Mouse (Mus musculus) C2C12 (cell line): ENCODE measurements around the gene Itch. TPM values are rescaled to one million over a fixed set of nuclear protein-coding genes. Genes with fewer than 3 reads are reported as not detected.
"Not testable (repeated sequence)": the region's sequence is repeated elsewhere in the genome, so short reads cannot be mapped to it uniquely, and the experiment has no call there.

ENCODE experiments used
- H3K27me3 ChIP-seq: one replicate; pipeline ENCODE4 v1.6.1; 2011; ENCODE audit not compliant: control insufficient read depth, insufficient read depth, insufficient read length
- H3K36me3 ChIP-seq: one replicate; pipeline ENCODE4 v1.6.1; 2011; ENCODE audit not compliant: control insufficient read depth, insufficient read depth
- H3K4me3 ChIP-seq: one replicate; pipeline ENCODE4 v1.5.1; 2011; ENCODE audit warnings: mild to moderate bottlenecking, control low read depth; ENCODE audit not compliant: poor library complexity, insufficient read depth, severe bottlenecking
- H3K79me2 ChIP-seq: one replicate; pipeline ENCODE4 v1.6.1; 2011; ENCODE audit not compliant: control insufficient read depth, insufficient read depth
- H3K79me3 ChIP-seq: one replicate; pipeline ENCODE4 v1.6.1; 2011; ENCODE audit warnings: low read depth, control low read depth
- H3ac ChIP-seq: one replicate; pipeline ENCODE3; 2011; ENCODE audit warnings: low read depth; ENCODE audit not compliant: control insufficient read depth, insufficient read length
- CEBPB ChIP-seq: IDR thresholded peaks from one replicate; pipeline ENCODE4 v1.6.1; 2011; ENCODE audit warnings: low read depth, mild to moderate bottlenecking, control low read depth, moderate library complexity
- CTCF ChIP-seq: IDR thresholded peaks from one replicate; pipeline ENCODE4 v1.5.1; 2011; ENCODE audit not compliant: control insufficient read depth, insufficient read depth, insufficient read length
- FOSL1 ChIP-seq: IDR thresholded peaks from one replicate; pipeline ENCODE4 v1.8.0; 2011; ENCODE audit warnings: mild to moderate bottlenecking, low read length; ENCODE audit not compliant: poor library complexity, insufficient read depth, severe bottlenecking
- MAX ChIP-seq: IDR thresholded peaks from one replicate; pipeline ENCODE4 v1.6.1; 2011; ENCODE audit warnings: mild to moderate bottlenecking, control low read depth
- MYOD1 ChIP-seq: IDR thresholded peaks from one replicate; pipeline ENCODE4 v1.6.1; 2011; ENCODE audit warnings: low read depth; ENCODE audit not compliant: control insufficient read depth, insufficient read length
- MYOG ChIP-seq: IDR thresholded peaks from one replicate; pipeline ENCODE4 v1.6.1; 2011; ENCODE audit not compliant: control insufficient read depth, insufficient read length; ENCODE audit errors: extremely low read depth
- USF1 ChIP-seq: IDR thresholded peaks from one replicate; pipeline ENCODE4 v1.6.1; 2011; ENCODE audit warnings: low read depth, mild to moderate bottlenecking, control low read depth, moderate library complexity
- polyA plus RNA-seq: library from polyadenylated mRNA; unstranded; fragments of >200 nt; fragmentation: generic; extraction: Trizol; gene quantifications from one replicate; pipeline ENCODE4 v1.2.1, GENCODE M21; 2012; ENCODE audit warnings: missing spikeins

Itch gene
- polyA plus RNA-seq, 1 experiment = 7.9 TPM

DNA sequence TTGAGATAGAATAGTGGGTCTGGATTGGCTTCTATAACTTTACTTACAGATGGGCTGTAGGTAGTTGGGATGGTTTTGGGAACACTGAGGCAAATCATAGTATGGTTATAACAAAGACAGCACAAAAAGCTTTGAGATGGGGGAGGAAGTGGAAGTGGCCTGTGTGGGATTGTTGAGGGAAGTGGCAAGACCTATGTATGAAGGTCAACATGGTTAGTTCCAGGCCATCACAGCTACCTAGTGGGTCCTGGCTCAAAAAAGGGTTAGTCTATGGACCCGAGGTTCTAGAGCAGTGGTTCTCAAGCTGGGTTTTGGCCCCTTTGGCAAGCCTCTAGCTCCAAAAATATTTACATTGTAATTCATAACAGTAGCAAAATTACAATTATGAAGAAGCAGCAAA is 2.2 kb downstream of the Itch start:
- H3K79me2 ChIP-seq = peaks cover 47% of the 10 kb centered on the region
- no peak overlapping the region for H3K4me3 ChIP-seq
- H3ac ChIP-seq = no peak overlapping the region
- no peaks in the 10 kb centered on the region for H3K27me3 ChIP-seq
- H3K79me3 ChIP-seq = peaks cover 29% of the 10 kb centered on the region
- TF ChIP-seq MYOD1 (no peak), CTCF (no peak), MYOG (no peak), USF1 (no peak), MAX (no peak), CEBPB (no peak), FOSL1 (no peak)
- H3K36me3 ChIP-seq = peaks cover 27% of the 10 kb centered on the region

DNA sequence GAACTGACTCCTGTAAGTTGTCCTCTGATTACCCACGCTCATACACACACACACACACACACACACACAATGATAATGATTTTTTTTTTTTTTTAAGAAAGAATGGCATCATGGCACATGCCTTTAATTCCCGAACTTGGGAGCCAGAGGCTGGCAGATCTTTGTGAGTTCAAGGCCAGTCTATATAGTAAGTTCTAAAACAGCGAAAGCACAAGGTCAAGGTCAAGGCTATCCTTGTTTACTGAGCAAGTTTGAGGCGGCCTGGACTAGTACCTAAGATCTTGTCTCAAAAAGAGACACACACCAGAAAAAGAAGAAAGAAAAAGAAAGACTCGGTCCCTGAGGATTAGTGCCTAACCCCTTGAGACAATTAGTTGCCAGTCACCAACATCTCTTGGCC is 7.7 kb downstream of the Itch start:
- TF ChIP-seq CEBPB = no peak
- TF ChIP-seq MYOG = no peak
- no peak for TF ChIP-seq USF1
- TF ChIP-seq FOSL1 = no peak
- TF ChIP-seq MAX = no peak
- TF ChIP-seq MYOD1 = no peak
- H3K79me3 ChIP-seq = peaks cover 12% of the 10 kb centered on the region
- H3K79me2 ChIP-seq = peaks cover 41% of the 10 kb centered on the region
- H3K4me3 ChIP-seq = no peak overlapping the region
- no peak overlapping the region for H3ac ChIP-seq
- peaks cover 73% of the 10 kb centered on the region for H3K36me3 ChIP-seq
- no peaks in the 10 kb centered on the region for H3K27me3 ChIP-seq

DNA sequence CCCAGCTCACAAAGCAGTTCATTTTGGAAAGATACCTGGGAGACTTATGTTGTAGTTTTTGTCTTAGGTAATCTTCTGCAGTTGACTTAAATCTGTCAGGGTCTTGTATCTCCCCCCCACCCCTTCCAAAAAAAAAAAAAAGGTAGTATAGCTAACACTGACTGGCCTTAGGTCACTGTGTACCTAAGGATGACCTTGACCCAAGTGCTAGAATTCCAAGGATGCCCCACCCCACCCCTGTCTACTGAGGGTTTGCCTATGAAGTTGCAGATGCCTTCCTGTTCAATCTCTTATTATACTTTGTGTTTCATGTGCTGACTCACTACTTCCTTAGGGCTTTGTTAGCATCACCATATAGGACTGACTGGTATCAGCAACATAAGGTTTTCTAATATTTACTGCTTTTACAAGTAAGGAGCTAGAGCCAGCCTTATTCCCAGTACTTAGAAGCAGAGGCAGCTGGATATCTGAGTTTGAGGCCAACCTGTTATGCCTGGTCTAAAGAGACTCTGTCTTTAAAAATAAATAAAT is 8.8 kb downstream of the Itch start:
- TF ChIP-seq MYOG (no peak), MAX (no peak), FOSL1 (no peak), CEBPB (no peak), USF1 (no peak), MYOD1 (no peak), CTCF (no peak)
- Histone ChIP-seq H3K4me3 (no peak overlapping the region), H3K36me3 (peaks cover 84% of the 10 kb centered on the region), H3K27me3 (no peaks in the 10 kb centered on the region), H3K79me2 (peaks cover 30% of the 10 kb centered on the region), H3K79me3 (peaks cover 6% of the 10 kb centered on the region), H3ac (no peak overlapping the region)

DNA sequence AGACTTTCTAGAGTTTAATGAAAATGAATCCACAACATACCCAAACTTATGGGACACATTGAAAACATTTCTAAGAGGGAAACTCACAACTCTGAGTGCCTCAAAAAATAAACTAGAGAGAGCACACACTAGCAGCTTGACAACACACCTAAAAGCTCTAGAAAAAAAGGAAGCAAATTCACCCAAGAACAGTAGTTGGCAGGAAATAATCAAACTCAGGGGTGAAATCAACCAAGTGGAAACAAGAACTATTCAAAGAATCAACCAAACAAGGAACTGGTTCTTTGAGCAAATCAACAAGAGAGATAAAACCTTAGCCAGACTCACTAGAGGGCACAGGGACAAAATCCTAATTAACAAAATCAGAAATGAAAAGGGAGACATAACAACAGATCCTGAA is 16.0 kb downstream of the Itch start:
- not testable (repeated sequence) for H3ac ChIP-seq, H3K27me3 ChIP-seq, H3K79me3 ChIP-seq, H3K4me3 ChIP-seq, H3K79me2 ChIP-seq
- peaks cover 28% of the 10 kb centered on the region for H3K36me3 ChIP-seq

GRCm38 (mm10) chr2:155207419-155207818 is 74.1 kb downstream of the Itch start:
- Histone ChIP-seq H3K27me3 (no peaks in the 10 kb centered on the region), H3K36me3 (peaks cover 66% of the 10 kb centered on the region), H3ac (no peak overlapping the region), H3K79me3 (no peaks in the 10 kb centered on the region), H3K4me3 (no peak overlapping the region), H3K79me2 (no peaks in the 10 kb centered on the region)
- TF ChIP-seq USF1 = no peak
- no peak for TF ChIP-seq CEBPB
- TF ChIP-seq MAX = no peak
- TF ChIP-seq CTCF = no peak
- no peak for TF ChIP-seq FOSL1

GRCm38 (mm10) chr2:155223145-155223544 is 89.8 kb downstream of the Itch start:
- no peaks in the 10 kb centered on the region for H3K27me3 ChIP-seq
- H3K79me3 ChIP-seq = no peaks in the 10 kb centered on the region
- H3K79me2 ChIP-seq = no peaks in the 10 kb centered on the region
- no peak overlapping the region for H3ac ChIP-seq
- TF ChIP-seq CEBPB = no peak
- no peak for TF ChIP-seq CTCF
- no peak for TF ChIP-seq FOSL1
- no peak for TF ChIP-seq MYOD1
- TF ChIP-seq USF1 = no peak
- no peak for TF ChIP-seq MAX
- no peak for TF ChIP-seq MYOG
- no peak overlapping the region for H3K4me3 ChIP-seq
- H3K36me3 ChIP-seq = peaks cover 49% of the 10 kb centered on the region
